Mouse (Mus musculus) limb, embryonic 15.5 days (tissue): ENCODE measurements around the gene Fstl1. TPM values are rescaled to one million over a fixed set of nuclear protein-coding genes. Genes with fewer than 3 reads are reported as not detected.

ENCODE experiments used
- ATAC-seq: fragments of 200-750 bp; cut with Nextera tagmentation; 2 replicates; pipeline ENCODE4 v1.8.0; 2017; ENCODE audit warnings: low read depth, moderate TSS enrichment; ENCODE audit not compliant: insufficient number of reproducible peaks, low FRiP score, low TSS enrichment
- H3K27ac ChIP-seq: fragments of 300-500 bp; sonication (generic); 2 replicates; pipeline ENCODE4 v1.5.1; 2015; ENCODE audit warnings: moderate library complexity, mild to moderate bottlenecking, inconsistent platforms
- H3K27me3 ChIP-seq: fragments of 300-500 bp; sonication (generic); 2 replicates; pipeline ENCODE4 v1.6.1; 2015; ENCODE audit warnings: inconsistent platforms
- H3K36me3 ChIP-seq: fragments of 300-500 bp; sonication (generic); 2 replicates; pipeline ENCODE4 v1.6.1; 2015; ENCODE audit warnings: inconsistent platforms
- H3K4me1 ChIP-seq: fragments of 300-500 bp; sonication (generic); 2 replicates; pipeline ENCODE4 v1.6.1; 2015; ENCODE audit warnings: inconsistent platforms
- H3K4me2 ChIP-seq: fragments of 300-500 bp; sonication (generic); 2 replicates; pipeline ENCODE4 v1.6.1; 2015; ENCODE audit warnings: mild to moderate bottlenecking, inconsistent platforms
- H3K4me3 ChIP-seq: fragments of 300-500 bp; sonication (generic); 2 replicates; pipeline ENCODE4 v1.5.1; 2015; ENCODE audit warnings: mild to moderate bottlenecking, inconsistent platforms
- H3K9ac ChIP-seq: fragments of 300-500 bp; sonication (generic); 2 replicates; pipeline ENCODE4 v1.6.1; 2015; ENCODE audit warnings: inconsistent platforms
- H3K9me3 ChIP-seq: fragments of 300-500 bp; sonication (generic); 2 replicates; pipeline ENCODE4 v1.6.1; 2016; ENCODE audit warnings: inconsistent platforms
- WGBS: fragments of 180-500 bp; shearing (Covaris S2); methylation state at CpG from one replicate; pipeline ENCODE4 v1.1.7; 2015; 5-methylcytosine and 5-hydroxymethylcytosine counted together
- polyA plus RNA-seq: library from polyadenylated mRNA; unstranded; fragments of >200 nt; fragmentation: Nextera tagmentation; extraction: Ambion mirVana; gene quantifications from 2 replicates; pipeline ENCODE4 v1.2.1, GENCODE M21; 2015

Fstl1 gene
- polyA plus RNA-seq, 1 experiment from 2014 or later = 854 TPM

- H3K4me2 ChIP-seq = no peak overlapping the region
- 40% methylated on average over 6 of the region's 6 CpGs for WGBS
- peak overlapping the region; percentile 84 for H3K27ac ChIP-seq
- no peaks in the 10 kb centered on the region for H3K9me3 ChIP-seq
- no peak for ATAC-seq
- peaks cover 80% of the 10 kb centered on the region for H3K4me1 ChIP-seq
- H3K4me3 ChIP-seq = no peak overlapping the region
- no peaks in the 10 kb centered on the region for H3K27me3 ChIP-seq
- peaks cover 30% of the 10 kb centered on the region; the same call in 1 of the 2 replicates for H3K36me3 ChIP-seq
- H3K9ac ChIP-seq = no peak overlapping the region
These were observed 12.3 kb downstream of the Fstl1 start for GRCm38 (mm10) chr16:37789015-37789381.

GRCm38 (mm10) chr16:37789394-37789920 lies 12.8 kb downstream of the Fstl1 start:
- Histone ChIP-seq H3K4me2 (no peak overlapping the region), H3K36me3 (peaks cover 32% of the 10 kb centered on the region; the same call in 1 of the 2 replicates), H3K4me1 (peaks cover 78% of the 10 kb centered on the region), H3K4me3 (no peak overlapping the region), H3K9me3 (no peaks in the 10 kb centered on the region), H3K9ac (no peak overlapping the region), H3K27ac (peak overlapping the region; percentile 84), H3K27me3 (no peaks in the 10 kb centered on the region)
- ATAC-seq = no peak
- 59% methylated on average over 6 of the region's 6 CpGs for WGBS

GRCm38 (mm10) chr16:37790008-37790780 lies 13.5 kb downstream of the Fstl1 start:
- peak overlapping the region; percentile 84 for H3K27ac ChIP-seq
- WGBS = 35% methylated on average over 12 of the region's 12 CpGs
- no peak for ATAC-seq
- no peak overlapping the region for H3K4me3 ChIP-seq
- peaks cover 70% of the 10 kb centered on the region for H3K4me1 ChIP-seq
- no peaks in the 10 kb centered on the region for H3K9me3 ChIP-seq
- 0 out of 2 replicates have a peak overlapping the region, but pooled peaks have one; percentile 14 for H3K9ac ChIP-seq
- H3K36me3 ChIP-seq = peaks cover 35% of the 10 kb centered on the region; the same call in 1 of the 2 replicates
- no peaks in the 10 kb centered on the region for H3K27me3 ChIP-seq
- H3K4me2 ChIP-seq = 0 out of 2 replicates have a peak overlapping the region, but pooled peaks have one; percentile 1

- Histone ChIP-seq H3K4me2 (0 out of 2 replicates have a peak overlapping the region, but pooled peaks have one; percentile 1), H3K9ac (no peak overlapping the region), H3K9me3 (no peaks in the 10 kb centered on the region), H3K36me3 (peaks cover 35% of the 10 kb centered on the region; the same call in 1 of the 2 replicates), H3K27ac (peak overlapping the region; percentile 84), H3K4me1 (peaks cover 65% of the 10 kb centered on the region), H3K27me3 (no peaks in the 10 kb centered on the region), H3K4me3 (no peak overlapping the region)
- no peak for ATAC-seq
- WGBS = 44% methylated on average over 8 of the region's 8 CpGs
These were observed 14.1 kb downstream of the Fstl1 start for GRCm38 (mm10) chr16:37790781-37791175.

- Histone ChIP-seq H3K4me2 (no peak overlapping the region), H3K36me3 (peaks cover 36% of the 10 kb centered on the region), H3K27me3 (no peaks in the 10 kb centered on the region), H3K4me1 (peaks cover 16% of the 10 kb centered on the region), H3K27ac (no peak overlapping the region), H3K9ac (no peak overlapping the region), H3K4me3 (no peak overlapping the region), H3K9me3 (no peaks in the 10 kb centered on the region)
- 91% methylated on average over 10 of the region's 10 CpGs for WGBS
- ATAC-seq = no peak
These were observed 19.0 kb downstream of the Fstl1 start for GRCm38 (mm10) chr16:37795651-37796150.

- no peak for ATAC-seq
These were observed 19.6 kb downstream of the Fstl1 start for GRCm38 (mm10) chr16:37796270-37796669.

GRCm38 (mm10) chr16:37801097-37801496 lies 24.4 kb downstream of the Fstl1 start:
- Histone ChIP-seq H3K9me3 (no peaks in the 10 kb centered on the region), H3K27me3 (no peaks in the 10 kb centered on the region), H3K27ac (peak overlapping the region; percentile 47; the same call in 1 of the 2 replicates), H3K4me2 (no peak overlapping the region), H3K36me3 (peaks cover 51% of the 10 kb centered on the region), H3K4me3 (no peak overlapping the region), H3K4me1 (peaks cover 26% of the 10 kb centered on the region), H3K9ac (no peak overlapping the region)
- 65% methylated on average over 2 of the region's 2 CpGs for WGBS
- ATAC-seq = no peak

More at GRCm38 (mm10) chr16:37796270-37796669, 19.6 kb downstream of the Fstl1 start:
- H3K9ac ChIP-seq = no peak overlapping the region
- no peak overlapping the region for H3K4me3 ChIP-seq
- no peak overlapping the region for H3K27ac ChIP-seq
- no peak overlapping the region for H3K4me2 ChIP-seq
- peaks cover 42% of the 10 kb centered on the region for H3K36me3 ChIP-seq
- WGBS = 91% methylated on average over 11 of the region's 11 CpGs
- no peaks in the 10 kb centered on the region for H3K9me3 ChIP-seq
- H3K27me3 ChIP-seq = no peaks in the 10 kb centered on the region
- H3K4me1 ChIP-seq = peaks cover 17% of the 10 kb centered on the region

GRCm38 (mm10) chr16:37802686-37803295 lies 26.1 kb downstream of the Fstl1 start:
- 0 out of 2 replicates have a peak, but pooled peaks have one; percentile 50 for ATAC-seq
- H3K36me3 ChIP-seq = peaks cover 51% of the 10 kb centered on the region
- no peak overlapping the region for H3K9ac ChIP-seq
- no peak overlapping the region for H3K4me2 ChIP-seq
- 33% methylated on average over 4 of the region's 4 CpGs for WGBS
- peaks cover 41% of the 10 kb centered on the region for H3K4me1 ChIP-seq
- no peak overlapping the region for H3K4me3 ChIP-seq
- H3K27me3 ChIP-seq = no peaks in the 10 kb centered on the region
- no peak overlapping the region for H3K27ac ChIP-seq
- no peaks in the 10 kb centered on the region for H3K9me3 ChIP-seq

GRCm38 (mm10) chr16:37803387-37803950 lies 26.8 kb downstream of the Fstl1 start:
- peaks cover 51% of the 10 kb centered on the region for H3K36me3 ChIP-seq
- 93% methylated on average over 9 of the region's 9 CpGs for WGBS
- no peaks in the 10 kb centered on the region for H3K9me3 ChIP-seq
- no peak overlapping the region for H3K4me2 ChIP-seq
- peaks cover 48% of the 10 kb centered on the region for H3K4me1 ChIP-seq
- H3K27me3 ChIP-seq = no peaks in the 10 kb centered on the region
- H3K27ac ChIP-seq = no peak overlapping the region
- H3K4me3 ChIP-seq = no peak overlapping the region
- ATAC-seq = no peak
- no peak overlapping the region for H3K9ac ChIP-seq

- no peaks in the 10 kb centered on the region for H3K9me3 ChIP-seq
- H3K4me1 ChIP-seq = peaks cover 57% of the 10 kb centered on the region
- H3K36me3 ChIP-seq = peaks cover 41% of the 10 kb centered on the region
- H3K4me2 ChIP-seq = no peak overlapping the region
- H3K4me3 ChIP-seq = no peak overlapping the region
- H3K27ac ChIP-seq = peak overlapping the region; percentile 71
- no peak overlapping the region for H3K9ac ChIP-seq
- H3K27me3 ChIP-seq = no peaks in the 10 kb centered on the region
- no peak for ATAC-seq
- 47% methylated on average over 3 of the region's 3 CpGs for WGBS
These were observed 29.2 kb downstream of the Fstl1 start for GRCm38 (mm10) chr16:37805746-37806495.

- peaks cover 36% of the 10 kb centered on the region for H3K36me3 ChIP-seq
- H3K9me3 ChIP-seq = no peaks in the 10 kb centered on the region
- H3K4me1 ChIP-seq = peaks cover 54% of the 10 kb centered on the region
- no peaks in the 10 kb centered on the region for H3K27me3 ChIP-seq
- H3K9ac ChIP-seq = no peak overlapping the region
- 59% methylated on average over 8 of the region's 8 CpGs for WGBS
- H3K4me3 ChIP-seq = no peak overlapping the region
- H3K4me2 ChIP-seq = no peak overlapping the region
- H3K27ac ChIP-seq = peak overlapping the region; percentile 59
- no peak for ATAC-seq
These were observed 30.6 kb downstream of the Fstl1 start for GRCm38 (mm10) chr16:37807269-37807668.
